Mouse (Mus musculus) right cerebral cortex, postnatal 4 days (tissue): ENCODE data around the gene Kank1.

Experiments used
- DNase-seq: peaks from one replicate; pipeline ENCODE4 v3.0.0-alpha.2; 2022

The Kank1 gene

DNA sequence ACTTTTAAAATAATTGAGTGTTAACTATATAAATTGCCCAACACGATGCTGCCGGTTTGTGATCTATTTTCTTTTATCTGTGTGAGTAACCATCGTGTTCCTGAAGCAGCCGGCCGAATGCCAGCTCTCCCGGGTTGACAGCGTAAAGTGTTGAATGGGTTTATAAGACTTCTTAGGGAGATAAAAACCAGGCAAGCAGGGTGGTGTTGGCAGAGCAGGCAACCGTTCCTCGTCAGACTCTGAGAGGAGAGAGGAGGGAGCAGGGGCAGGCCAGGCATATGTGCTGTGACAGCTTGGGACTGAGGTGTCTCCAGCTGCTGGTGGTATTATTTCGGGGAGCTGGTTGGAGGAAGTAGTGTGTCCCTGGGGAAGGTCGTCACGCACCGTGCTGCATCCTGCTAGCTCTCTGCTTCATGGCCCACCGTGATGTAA is 78.7 kb downstream of the Kank1 start:
- DNase-seq: peak; percentile 33

DNA sequence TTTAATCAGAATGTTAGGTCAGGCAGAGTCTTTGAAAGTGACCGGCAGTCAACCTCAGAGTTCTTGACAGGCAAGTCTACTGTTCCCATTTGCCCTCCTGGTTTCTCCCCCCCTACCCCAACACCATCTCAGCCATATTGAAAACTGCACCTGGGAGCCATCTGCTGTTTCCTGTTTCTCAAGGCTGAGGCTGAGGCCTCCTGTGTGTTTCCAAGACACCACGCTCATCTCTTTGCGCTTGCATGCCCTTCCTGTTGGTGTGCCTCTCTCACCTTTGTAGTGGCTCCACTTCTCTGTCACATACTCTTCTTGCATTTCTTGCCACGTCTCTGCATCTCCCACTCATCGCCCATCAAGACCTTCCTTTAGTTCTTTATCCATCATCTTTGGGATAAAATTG is 79.2 kb downstream of the Kank1 start:
- no peak for DNase-seq

DNA sequence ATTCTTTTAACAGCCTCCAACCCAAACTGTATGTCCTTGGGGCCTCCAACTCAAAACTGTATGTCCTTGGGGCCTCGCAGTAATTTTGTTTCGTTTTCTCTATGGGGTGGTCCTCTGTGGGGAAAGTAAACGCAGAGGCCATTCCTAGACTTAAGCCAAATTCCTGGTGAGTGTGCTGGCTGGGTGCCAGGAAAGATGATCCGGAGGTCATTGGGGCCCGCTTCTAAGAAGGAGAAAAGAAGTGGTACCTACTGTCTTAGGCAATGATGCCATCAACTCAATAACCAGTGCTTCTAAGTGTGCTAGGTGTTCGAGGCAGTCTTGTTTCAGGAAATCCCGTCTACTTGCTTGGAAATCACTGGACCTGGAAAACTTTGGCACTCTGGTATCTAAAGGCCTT is 87.5 kb downstream of the Kank1 start:
- no peak for DNase-seq

DNA sequence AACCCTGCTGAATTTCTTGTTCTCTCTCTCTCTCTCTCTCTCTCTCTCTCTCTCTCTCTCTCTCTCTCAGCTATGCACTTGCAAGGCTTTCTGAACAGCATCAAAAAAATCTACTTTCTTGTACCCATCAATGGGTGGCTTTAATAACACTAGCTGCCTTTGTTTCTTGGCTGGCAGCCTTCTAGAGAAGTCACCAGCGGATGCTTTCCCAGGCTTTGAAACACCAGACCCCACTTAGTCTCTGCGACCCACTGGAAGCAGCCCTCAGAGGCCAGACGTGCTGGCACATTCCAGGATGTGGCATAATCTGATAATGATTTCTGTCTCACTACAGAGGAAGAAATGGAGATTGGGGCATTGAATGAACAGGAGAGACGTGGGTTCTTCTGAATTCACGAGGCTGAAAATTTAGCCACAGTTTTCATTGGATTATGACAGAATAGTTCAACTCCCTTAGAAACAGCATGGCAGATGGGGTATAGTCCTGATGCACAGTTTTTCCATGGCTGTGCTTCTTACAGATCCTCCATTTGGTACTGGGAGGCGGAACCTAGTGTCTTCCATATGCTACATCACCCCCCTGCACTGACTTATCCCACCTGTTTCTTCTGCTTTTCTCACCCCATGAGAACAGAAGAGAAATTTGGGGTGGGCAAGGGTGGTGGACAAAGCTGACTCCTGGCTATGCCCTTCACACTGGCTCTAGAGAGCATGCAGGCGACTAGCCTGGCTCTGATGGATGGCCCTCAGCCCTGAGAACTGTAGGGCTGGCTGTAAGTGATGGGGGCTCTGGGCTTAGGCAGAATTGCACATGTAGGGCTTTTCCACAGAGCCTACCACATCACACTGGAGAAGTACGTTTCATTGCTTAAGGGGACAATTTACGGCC is 88.6 kb downstream of the Kank1 start:
- DNase-seq: no peak

DNA sequence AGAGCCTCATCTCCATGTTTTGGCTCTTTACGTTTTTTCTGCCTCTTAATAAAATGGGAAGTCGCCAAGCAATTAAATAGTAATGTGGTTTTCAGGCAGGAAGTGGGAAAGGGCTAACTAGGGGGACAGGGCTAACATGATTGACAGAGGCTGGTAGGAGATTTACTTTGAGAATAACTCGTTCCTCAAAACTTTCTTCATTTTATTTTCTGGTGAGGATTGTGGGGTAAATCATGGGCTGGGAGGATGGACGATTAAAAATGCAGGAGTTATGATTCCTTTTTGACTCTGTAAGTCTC is 89.2 kb downstream of the Kank1 start:
- no peak for DNase-seq

DNA sequence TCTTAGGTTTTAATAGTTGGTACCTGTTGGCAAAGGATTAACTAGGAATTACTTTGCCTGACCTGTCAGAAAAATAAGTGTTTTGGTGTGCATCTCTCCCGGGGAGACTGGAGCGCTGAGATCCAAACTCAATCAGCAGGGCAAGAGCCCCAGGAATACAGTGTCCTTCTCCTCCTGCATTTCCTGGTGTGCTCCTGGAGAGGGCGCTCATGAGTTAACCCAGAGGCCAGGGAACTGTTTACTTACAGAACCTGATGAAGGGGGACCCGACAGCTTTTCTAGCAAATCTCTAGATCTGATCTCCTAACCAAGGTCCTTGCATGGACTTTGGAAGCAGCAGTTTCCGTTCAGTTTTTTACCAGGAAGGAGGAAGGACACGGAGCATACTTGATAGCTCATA is 90.9 kb downstream of the Kank1 start:
- DNase-seq: no peak

DNA sequence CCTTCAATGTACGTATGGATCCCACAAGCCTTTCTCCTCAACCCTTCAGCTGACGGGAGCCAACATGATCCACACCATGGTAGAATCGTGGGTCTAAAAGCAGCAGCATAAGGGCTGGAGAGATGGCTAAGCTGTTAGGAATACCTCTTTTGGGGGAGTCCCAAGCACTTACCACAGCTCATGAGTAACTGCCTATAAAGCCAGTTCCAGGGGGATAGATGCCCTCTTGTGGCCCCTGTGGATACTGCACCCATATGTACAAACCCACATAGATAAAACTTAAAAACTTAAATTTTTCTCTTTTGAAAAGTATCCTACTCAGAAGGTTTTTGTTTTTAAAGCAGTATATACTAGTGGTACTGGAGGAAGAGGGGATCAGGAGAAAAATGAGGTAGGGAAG is 97.6 kb downstream of the Kank1 start:
- DNase-seq: peak; percentile 80

DNA sequence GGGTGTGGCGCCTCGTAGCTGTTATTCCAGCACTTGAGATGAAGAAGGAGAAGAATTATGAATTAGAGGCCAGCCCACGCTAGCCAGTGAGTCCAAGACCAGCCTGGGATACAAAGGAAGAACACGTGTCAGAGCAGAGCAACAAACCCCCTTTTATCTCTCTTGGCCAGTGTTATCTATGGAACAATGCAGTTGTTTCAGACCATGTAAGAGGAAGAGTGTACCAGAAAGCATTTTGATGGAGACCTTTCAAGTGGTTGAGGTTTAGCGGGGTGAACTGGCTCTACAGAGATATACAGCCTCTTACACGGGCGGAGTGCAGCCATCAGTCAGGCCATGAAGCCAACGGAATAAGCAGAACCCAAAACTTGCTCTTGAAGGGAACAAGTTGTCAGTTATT is 100.0 kb downstream of the Kank1 start:
- DNase-seq: no peak

DNA sequence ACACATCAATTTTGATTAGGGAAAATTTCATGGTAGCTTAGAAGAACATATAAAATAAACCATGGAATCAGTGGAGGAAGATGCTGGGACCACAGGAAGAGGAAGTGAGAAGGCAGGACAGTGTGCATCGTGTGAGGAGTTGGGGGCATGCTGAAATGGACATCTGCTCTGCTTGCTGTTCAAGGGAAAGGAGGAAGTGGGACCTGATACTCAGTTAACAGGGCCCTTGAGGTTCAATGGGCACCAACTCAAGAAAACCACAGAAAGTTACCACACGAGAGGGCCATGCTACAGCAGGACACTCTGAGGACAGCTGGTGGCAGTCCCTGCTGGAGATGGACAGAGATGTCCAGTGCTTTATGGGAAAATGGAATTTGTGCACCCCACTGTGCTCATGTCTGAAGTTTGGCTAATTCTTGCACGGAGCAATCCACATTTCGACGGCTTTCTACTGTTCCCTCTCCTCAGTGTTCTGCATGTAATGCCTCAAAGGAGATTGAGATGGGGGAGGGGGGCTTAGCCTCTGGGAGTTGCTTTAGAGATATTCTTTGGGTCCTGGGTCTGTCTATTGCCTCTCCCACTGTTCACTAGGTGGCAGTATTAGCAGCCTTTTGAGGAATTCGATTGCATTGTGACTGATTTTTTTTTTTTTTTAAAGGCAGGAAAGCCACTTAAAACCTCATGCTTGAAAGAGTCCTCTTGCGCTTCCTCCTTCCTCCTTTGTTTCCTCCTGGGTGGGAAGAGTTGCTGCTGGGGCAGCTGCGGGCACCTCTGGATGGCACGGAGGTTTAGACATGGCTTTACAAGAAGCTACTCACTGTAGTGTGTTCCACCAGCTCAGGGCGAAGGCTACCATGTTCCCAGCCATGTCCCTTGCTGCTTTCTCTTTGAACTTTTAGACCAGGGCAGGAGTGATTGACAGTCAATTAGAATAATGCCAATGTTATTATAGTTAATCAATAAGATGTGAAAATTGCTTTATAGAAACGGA is 104.2 kb downstream of the Kank1 start:
- no peak for DNase-seq

DNA sequence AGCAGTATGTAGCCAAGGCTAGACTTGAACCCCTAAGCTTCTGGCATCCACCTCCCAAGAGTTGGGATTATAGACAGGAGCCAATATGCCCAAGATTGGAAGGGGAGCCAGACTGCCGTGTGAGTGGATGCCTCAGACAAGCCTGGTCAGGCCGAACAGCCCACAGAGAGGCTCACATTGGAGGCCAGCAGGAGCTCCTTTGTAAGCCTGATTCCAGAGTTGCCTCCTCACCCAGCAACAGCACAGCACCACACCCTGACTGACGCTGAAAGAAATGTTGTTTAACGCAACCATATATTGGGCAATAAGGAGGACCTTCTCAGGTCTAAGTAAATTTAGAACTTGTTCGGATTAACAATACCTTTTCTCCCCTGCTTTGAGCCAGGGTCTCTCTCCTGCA is 105.3 kb downstream of the Kank1 start:
- no peak for DNase-seq

DNA sequence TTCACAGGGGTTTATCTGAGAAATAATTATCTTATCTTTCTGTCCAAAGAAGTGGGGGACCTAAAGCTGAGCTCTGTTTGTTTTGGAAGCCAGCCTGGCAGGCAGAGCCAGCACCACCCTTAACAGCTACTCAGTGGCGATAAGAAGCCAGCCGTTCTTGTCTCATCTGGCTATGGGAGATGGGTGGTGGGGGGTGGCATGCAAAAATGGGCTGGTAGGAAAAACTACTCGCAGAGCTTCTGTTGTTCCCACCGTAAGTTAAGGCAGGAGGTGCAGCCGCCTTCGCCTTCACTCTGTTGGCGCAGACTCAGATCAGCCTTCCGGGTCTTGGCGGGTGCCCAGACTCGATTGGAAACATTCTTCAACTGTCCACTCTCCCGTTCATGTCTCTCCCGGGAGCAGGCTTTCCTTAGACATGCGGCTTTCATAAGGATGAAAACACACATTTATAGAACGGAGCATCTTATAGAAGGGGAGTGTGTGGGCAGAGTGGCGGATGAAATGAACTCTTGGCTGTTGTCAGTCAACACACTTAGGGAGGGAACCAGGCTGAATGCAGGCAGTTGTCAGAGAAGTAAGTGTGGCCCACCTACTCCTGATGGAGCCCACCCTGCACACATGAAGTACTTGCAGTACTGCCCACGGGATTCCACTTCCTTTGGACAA is 107.0 kb downstream of the Kank1 start:
- DNase-seq: peak; percentile 37

DNA sequence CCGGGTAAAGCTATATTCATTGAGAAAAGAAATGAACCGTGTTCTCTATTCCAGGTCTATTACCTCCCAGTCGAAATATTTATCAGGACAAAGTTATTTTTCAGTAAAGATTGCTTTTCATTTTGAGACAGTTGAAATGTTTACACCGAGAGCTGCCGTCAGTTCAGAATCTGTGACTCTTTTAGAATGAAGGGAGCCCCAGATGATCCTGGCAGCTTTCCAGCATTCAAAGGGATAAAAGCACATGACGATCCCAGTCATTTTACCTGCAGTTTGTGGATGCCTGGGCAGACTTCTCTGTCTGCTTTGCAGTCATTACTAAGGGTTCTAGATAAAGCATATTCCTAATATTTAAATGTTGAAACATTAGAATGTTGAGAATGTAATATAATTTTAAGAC is 107.6 kb downstream of the Kank1 start:
- no peak for DNase-seq

DNA sequence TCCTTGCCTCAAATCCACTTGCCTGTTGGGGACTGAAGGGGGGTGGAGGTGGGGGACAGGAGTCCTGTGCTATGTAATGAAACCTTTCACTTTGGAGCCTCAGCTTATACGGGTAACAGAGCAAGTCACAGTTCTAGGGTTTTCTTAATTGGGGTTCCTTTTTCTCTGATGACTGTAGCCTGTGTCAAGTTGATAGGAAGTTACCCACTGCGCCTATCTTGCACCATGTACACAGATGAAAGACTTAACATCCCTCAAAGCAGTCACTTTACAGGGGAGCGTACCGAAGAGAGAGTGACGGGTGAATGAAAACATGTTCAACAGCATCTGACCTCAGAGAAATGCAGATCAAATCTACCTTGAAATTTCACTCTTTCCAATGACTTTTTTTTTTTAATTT is 109.2 kb downstream of the Kank1 start:
- no peak for DNase-seq

DNA sequence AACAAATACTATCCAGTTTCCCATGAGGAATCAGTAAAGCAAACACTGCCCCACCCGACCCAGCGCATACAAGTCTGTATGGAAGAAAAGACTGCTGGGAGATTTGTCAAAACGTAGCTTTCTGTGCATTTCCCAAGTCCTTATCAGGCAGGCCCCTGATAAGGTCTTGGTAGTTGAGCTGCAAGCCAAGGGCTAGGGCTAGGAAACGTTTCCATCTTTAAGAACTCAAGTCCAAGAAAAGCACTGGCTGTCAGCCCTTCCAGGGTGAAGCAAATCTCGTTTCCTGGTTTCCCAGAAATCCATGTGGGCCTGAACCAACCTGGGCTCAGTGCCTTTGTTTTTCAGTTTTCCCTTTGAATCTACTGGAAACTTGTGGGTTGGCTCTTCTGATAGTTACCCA is 110.7 kb downstream of the Kank1 start:
- DNase-seq: no peak

DNA sequence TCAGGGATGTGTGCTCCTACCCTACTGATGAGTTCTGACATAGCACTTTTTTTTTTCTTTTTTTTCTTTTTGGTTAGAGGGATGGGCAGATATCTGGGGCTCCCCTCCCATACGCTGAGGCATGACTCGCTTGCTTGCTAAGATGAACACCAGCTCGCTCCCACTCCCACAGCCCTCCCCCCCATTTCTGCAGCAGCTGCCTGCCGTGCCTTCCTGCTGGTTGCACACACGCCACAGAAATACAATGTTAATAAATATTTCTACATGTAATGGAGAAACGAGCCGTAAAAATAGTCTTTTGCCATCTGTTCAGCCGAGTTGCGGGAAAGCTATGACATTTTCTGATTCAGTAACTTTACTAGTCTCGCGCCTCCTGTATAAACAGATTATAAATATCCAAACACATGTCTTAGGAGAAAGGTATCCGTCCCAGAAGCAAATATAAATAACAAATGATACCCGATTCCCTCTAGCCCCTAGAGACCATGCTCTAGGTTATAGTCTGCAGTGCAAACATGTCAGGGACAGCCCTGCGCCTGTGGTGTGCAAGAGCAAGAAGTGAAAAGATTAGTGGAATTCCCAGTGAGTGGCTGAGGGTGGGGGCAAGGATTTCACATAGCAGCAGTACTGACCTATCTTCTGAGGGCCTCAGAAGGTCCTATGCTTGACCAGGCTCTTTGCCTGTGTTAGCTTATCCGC is 114.6 kb downstream of the Kank1 start:
- DNase-seq: peak; percentile 31

DNA sequence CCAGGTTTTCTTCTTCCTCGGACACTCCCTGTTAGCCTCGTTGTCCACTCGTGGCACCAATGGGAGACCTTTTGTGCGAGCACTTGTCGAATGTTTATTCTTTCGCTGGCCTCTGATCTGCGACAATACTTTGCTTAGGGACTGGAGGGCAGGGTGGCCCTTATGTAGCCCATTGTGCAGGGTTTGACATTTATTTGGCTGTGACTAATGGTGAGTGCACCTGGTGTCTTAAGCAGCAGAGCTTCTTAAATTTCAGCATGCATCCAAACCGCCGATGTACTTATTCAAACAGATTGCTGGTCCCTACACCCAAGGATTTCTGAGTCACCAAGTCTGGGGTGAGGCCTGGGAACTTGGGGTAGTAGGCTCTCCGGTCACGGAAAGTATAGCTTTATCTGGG is 120.3 kb downstream of the Kank1 start:
- no peak for DNase-seq

DNA sequence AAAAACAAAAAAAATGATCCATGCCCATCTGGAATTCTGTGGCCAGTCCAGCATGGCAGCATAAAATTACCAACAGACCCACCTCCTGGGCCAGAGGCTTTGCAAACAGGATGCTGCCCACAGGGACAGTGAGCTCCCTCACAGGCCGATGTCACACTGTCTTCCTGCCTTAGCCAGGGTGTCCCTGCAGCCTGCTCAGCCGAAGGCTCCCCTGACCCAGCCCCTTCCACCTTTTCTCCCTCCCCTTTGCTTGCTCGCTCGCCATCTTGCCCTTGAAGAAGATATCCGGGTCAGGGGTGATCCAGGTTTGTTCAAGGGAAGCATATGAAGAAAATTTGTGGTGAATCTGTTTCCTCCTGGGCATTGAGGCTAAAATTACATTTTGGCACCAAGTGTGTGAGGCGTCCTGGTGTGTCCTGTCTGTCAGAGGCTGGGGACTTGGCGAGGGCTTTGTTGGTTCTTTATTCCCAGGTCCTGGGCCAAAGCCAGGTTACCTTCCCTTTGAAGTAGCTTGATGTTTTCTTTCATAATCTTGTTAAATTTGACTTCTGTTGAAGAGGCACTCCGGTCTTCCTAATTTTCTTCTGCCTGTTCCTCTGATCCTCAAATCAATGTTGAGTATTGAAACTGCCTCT is 121.8 kb downstream of the Kank1 start:
- DNase-seq: no peak

DNA sequence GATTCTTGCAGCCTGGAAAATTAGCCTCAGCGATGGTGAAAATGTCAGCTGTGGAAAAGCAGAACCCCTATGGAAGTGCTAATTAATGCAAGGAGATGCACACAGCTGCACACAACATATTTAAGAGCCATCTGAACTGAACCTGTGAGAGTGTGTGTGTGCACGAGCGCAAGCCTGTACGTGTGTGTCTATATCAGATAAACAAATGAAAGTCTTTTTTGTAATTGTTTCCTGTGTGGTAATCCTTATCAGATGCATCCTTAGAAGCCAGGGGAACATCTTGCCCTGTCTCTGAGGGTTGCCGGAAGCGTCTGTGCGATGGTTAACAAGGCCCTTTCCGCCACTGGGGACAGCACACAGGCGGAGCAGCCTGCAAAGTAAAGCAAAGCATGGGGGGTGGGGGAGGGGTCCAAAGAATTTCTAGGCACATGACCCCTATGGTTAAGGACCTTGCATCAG is 123.8 kb downstream of the Kank1 start:
- no peak for DNase-seq

DNA sequence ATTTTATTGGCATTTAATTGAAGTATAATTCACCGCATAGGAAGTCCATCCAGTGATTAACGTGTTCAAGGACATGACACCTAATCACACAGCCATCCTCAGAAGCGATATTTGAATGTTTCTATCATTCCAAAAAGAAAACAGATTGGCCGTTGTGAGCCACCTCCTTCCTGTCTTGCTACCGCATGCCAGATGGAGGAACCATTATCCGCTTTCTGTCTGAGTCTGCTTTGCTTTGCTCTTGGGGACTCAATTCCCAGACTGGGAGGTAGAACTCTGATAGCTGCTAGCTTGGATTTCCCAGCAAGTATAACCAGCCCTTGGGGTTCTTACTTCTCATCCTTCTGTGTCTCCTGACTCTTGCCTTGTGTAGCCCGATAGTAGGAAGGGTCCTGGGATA is 125.2 kb downstream of the Kank1 start:
- no peak for DNase-seq

DNA sequence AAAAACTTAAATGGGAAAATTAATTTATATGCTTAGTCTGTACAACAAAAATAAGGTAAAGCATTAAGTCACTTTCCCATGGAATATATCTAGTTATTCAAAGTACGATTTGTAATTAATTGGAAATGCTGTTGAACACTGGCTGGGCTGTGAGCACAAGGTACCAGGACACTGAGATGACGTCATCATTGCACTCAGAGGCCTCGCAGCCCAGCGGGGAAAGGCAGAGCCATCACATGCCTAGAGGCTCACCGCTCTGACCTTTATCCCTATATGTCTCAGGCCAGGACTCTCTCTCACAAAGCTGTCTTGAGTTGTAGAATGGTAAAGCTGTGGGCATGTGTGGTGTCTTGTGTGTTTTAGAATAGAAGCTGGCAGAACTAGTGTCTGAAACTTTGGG is 128.9 kb downstream of the Kank1 start:
- DNase-seq: no peak

DNA sequence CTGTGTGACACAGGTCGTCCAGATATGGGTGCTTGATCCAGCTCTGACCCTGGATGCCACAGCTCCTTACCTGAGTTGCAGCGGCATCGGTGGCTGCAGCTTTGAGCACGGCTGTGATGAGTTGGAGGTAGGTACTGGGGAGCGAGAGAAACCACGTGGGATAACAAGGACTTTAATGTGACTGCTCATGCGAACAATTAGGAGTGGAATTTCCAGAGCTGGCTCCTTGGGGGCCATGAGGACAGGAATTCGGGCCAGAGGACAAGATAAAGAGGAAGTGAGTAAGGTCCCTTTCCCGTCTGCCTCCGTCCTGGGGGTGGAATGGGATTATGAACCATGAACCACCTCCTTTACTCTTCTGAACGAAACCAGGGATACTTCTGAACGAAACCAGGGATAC is 129.8 kb downstream of the Kank1 start:
- no peak for DNase-seq

DNA sequence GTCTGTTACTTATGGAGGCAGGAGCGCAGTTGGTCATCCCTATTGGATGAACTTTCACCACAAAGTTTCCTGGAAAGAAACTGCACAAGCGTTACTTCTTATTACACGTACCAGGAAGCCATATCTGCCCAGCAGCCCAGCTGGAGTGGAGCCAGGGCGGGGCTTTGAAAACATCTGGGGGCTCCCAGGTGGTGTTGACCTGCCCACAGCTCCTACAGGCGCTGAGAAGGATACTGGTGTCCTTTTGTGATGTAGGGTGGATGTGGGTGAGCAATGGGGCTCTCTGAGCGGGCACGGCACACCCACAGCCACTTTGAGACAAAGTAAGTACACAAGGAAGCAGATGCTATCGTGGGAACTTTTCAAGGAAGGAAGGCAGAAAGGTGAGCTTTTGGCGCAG is 133.7 kb downstream of the Kank1 start:
- no peak for DNase-seq
